Mouse (Mus musculus) heart, embryonic 11.5 days (tissue): Measurements from ENCODE around the gene Myo9b. TPM values are rescaled to one million over a fixed set of nuclear protein-coding genes. Genes with fewer than 3 reads are reported as not detected.

Experiments
- ATAC-seq: fragments of 200-750 bp; cut with Nextera tagmentation; replicated peaks from 2 replicates; pipeline ENCODE4 v1.8.0; 2017; ENCODE audit warnings: moderate library complexity; ENCODE audit not compliant: insufficient number of reproducible peaks, low FRiP score, low TSS enrichment
- H3K27ac ChIP-seq: fragments of 300-500 bp; sonication (generic); 2 replicates; pipeline ENCODE4 v1.5.1; 2014; ENCODE audit warnings: mild to moderate bottlenecking, low read depth, low read length
- H3K27me3 ChIP-seq: fragments of 300-500 bp; sonication (generic); 2 replicates; pipeline ENCODE4 v1.6.1; 2014; ENCODE audit warnings: mild to moderate bottlenecking, low read length, mixed read lengths; ENCODE audit not compliant: control insufficient read depth, insufficient read depth
- H3K36me3 ChIP-seq: fragments of 300-500 bp; sonication (generic); 2 replicates; pipeline ENCODE4 v1.6.1; 2014; ENCODE audit warnings: mild to moderate bottlenecking, low read length, moderate library complexity, mixed read lengths; ENCODE audit not compliant: control insufficient read depth, insufficient read depth
- H3K4me1 ChIP-seq: fragments of 300-500 bp; sonication (generic); 2 replicates; pipeline ENCODE4 v1.6.1; 2014; ENCODE audit warnings: low read length; ENCODE audit not compliant: control insufficient read depth, insufficient read depth
- H3K4me2 ChIP-seq: fragments of 300-500 bp; sonication (generic); 2 replicates; pipeline ENCODE4 v1.6.1; 2014; ENCODE audit warnings: mild to moderate bottlenecking, moderate library complexity
- H3K4me3 ChIP-seq: fragments of 300-500 bp; sonication (generic); 2 replicates; pipeline ENCODE4 v1.5.1; 2014; ENCODE audit warnings: low read depth, low read length
- H3K9ac ChIP-seq: fragments of 300-500 bp; sonication (generic); 2 replicates; pipeline ENCODE4 v1.6.1; 2014; ENCODE audit warnings: mild to moderate bottlenecking, low read depth, low read length, moderate library complexity
- H3K9me3 ChIP-seq: fragments of 300-500 bp; sonication (generic); replicated peaks from 2 replicates; pipeline ENCODE4 v1.6.1; 2016; ENCODE audit warnings: low read length; ENCODE audit not compliant: control insufficient read depth
- WGBS: fragments of 180-500 bp; shearing (Covaris S2); extraction: QIAGEN DNeasy Blood & Tissue Kit; methylation state at CpG from one replicate; pipeline ENCODE4 v1.1.7; 2014; ENCODE audit not compliant: insufficient replicate concordance; 5-methylcytosine and 5-hydroxymethylcytosine counted together
- polyA plus RNA-seq: library from polyadenylated mRNA; unstranded; fragments of >200 nt; fragmentation: Nextera tagmentation; extraction: Ambion mirVana; gene quantifications from 2 replicates; pipeline ENCODE4 v1.2.1, GENCODE M21; 2014

Gene Myo9b
- polyA plus RNA-seq, 1 experiment from 2014 or later, result 15.1 TPM

- H3K4me1 ChIP-seq, result peaks cover 11% of the 10 kb centered on the region
- H3K4me2 ChIP-seq, result no peak overlapping the region
- H3K27ac ChIP-seq, result no peak overlapping the region
Measured at GRCm38 (mm10) chr8:71401454-71401853, 128.9 kb downstream of the Myo9b start.

DNA sequence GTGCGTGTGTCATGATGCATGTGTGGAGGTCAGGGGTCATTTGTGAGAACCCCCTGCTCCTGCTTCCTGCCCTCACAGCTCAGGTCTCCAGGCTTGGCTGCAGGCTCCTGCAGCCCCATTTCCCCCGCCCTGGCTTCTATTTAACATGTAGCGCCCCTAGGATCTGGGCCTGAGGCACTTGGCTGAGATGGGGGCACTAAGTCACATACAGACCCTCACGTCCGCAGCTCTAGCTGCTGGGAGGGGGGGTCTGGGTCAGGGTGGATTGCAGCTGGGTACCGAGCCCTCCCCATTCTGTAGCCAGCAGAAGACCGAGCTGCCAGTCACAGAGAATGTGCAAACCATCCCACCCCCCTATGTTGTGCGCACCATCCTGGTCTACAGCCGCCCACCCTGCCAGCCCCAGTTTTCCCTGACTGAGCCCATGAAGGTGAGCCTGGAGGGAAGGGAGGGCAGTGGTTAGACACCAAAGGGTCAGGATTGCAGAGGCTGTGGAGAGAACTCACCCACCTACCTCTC, 130.0 kb downstream of the Myo9b start:
- Histone ChIP-seq H3K36me3 (no peaks in the 10 kb centered on the region; the same call in 1 of the 2 replicates), H3K4me2 (no peak overlapping the region), H3K9ac (no peak overlapping the region), H3K4me1 (peaks cover 10% of the 10 kb centered on the region), H3K27me3 (no peaks in the 10 kb centered on the region), H3K9me3 (no peaks in the 10 kb centered on the region), H3K27ac (no peak overlapping the region), H3K4me3 (no peak overlapping the region)
- 89% methylated on average over 9 of the region's 9 CpGs for WGBS
- ATAC-seq, result no peak

More at GRCm38 (mm10) chr8:71401454-71401853, 128.9 kb downstream of the Myo9b start:
- H3K27me3 ChIP-seq, result no peaks in the 10 kb centered on the region
- no peak overlapping the region for H3K4me3 ChIP-seq
- H3K9ac ChIP-seq, result no peak overlapping the region
- H3K36me3 ChIP-seq, result no peaks in the 10 kb centered on the region; the same call in 1 of the 2 replicates
- no peaks in the 10 kb centered on the region for H3K9me3 ChIP-seq
- no peak for ATAC-seq

GRCm38 (mm10) chr8:71403107-71403885, 130.8 kb downstream of the Myo9b start:
- Histone ChIP-seq H3K4me1 (peaks cover 7% of the 10 kb centered on the region), H3K36me3 (peaks cover 3% of the 10 kb centered on the region; the same call in 1 of the 2 replicates), H3K9ac (no peak overlapping the region), H3K27me3 (no peaks in the 10 kb centered on the region), H3K27ac (no peak overlapping the region), H3K4me3 (no peak overlapping the region), H3K9me3 (no peaks in the 10 kb centered on the region), H3K4me2 (no peak overlapping the region)
- ATAC-seq, result no peak
- 61% methylated on average over 6 of the region's 6 CpGs for WGBS

GRCm38 (mm10) chr8:71404011-71404410, 131.5 kb downstream of the Myo9b start:
- 89% methylated on average over 8 of the region's 8 CpGs for WGBS
- H3K27me3 ChIP-seq, result no peaks in the 10 kb centered on the region
- H3K9me3 ChIP-seq, result no peaks in the 10 kb centered on the region
- no peak overlapping the region for H3K27ac ChIP-seq
- peaks cover 7% of the 10 kb centered on the region for H3K4me1 ChIP-seq
- no peak overlapping the region for H3K4me2 ChIP-seq
- H3K4me3 ChIP-seq, result no peak overlapping the region
- peaks cover 9% of the 10 kb centered on the region for H3K36me3 ChIP-seq
- ATAC-seq, result no peak
- H3K9ac ChIP-seq, result no peak overlapping the region

- no peak for ATAC-seq
- Histone ChIP-seq H3K4me2 (peak overlapping the region; percentile 97; the same call in 1 of the 2 replicates), H3K9ac (no peak overlapping the region), H3K27me3 (no peaks in the 10 kb centered on the region), H3K4me3 (no peak overlapping the region), H3K27ac (no peak overlapping the region), H3K4me1 (peaks cover 7% of the 10 kb centered on the region), H3K9me3 (no peaks in the 10 kb centered on the region), H3K36me3 (peaks cover 11% of the 10 kb centered on the region)
- WGBS, result 83% methylated on average over 9 of the region's 9 CpGs
Measured at GRCm38 (mm10) chr8:71404951-71405351, 132.4 kb downstream of the Myo9b start.

DNA sequence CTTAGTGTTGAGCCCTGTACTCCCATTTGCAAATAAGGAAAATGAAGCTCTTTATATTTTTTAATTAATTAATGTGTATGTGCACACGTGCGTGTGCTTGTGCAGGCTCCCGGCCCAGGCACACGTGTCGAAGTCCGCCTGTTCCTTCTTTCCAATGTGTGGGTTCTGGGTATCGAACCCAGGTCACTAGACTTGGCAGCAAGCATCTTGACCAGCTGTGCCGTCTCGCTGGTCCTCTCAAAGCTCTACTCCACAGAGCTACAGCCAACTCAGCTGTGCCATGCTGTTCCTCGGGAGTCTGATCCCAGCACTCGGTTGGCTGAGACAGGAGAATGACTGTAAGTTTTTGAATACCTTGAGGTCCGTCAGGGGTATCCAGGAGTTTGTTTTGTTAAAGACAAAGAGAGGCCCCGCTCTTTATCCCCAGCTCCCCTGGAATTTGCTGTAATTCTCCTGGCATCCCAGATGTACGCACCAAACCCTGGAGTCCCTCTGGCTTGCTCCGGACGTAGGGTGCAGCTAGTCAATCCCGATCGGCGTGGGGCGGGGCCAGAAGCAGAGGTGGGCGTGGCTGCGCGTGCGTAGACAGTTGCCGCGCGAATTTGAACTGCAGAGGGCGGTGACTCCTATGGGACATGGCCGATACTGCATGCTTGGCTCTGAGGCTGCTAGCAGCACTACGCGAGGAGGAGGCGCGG, 133.0 kb downstream of the Myo9b start, which contains the start of gene Ankle1:
Ankle1 (plus strand) TSS at position 610 of the 698 bp plus-strand sequence.
- Histone ChIP-seq H3K4me2 (peak within 1 kb of the TSS; percentile 97), H3K9ac (peak within 1 kb of the TSS; percentile 85), H3K9me3 (no peaks in the 10 kb centered on the region), H3K4me3 (peak within 1 kb of the TSS; percentile 82), H3K36me3 (peaks cover 11% of the 10 kb centered on the region), H3K4me1 (peaks cover 7% of the 10 kb centered on the region), H3K27ac (peak within 1 kb of the TSS; percentile 57), H3K27me3 (no peaks in the 10 kb centered on the region)
- 17% methylated on average over 32 of the region's 33 CpGs for WGBS
- ATAC-seq, result peak; percentile 87

GRCm38 (mm10) chr8:71406099-71407015, 133.8 kb downstream of the Myo9b start:
- Histone ChIP-seq H3K27ac (peak overlapping the region; percentile 57), H3K36me3 (peaks cover 11% of the 10 kb centered on the region), H3K9me3 (no peaks in the 10 kb centered on the region), H3K9ac (peak overlapping the region; percentile 85), H3K27me3 (no peaks in the 10 kb centered on the region), H3K4me1 (peaks cover 7% of the 10 kb centered on the region), H3K4me3 (peak overlapping the region; percentile 82), H3K4me2 (peak overlapping the region; percentile 97)
- peak; percentile 76 for ATAC-seq
- 2% methylated on average over 55 of the region's 55 CpGs for WGBS

- Histone ChIP-seq H3K27me3 (no peaks in the 10 kb centered on the region), H3K27ac (no peak overlapping the region), H3K36me3 (peaks cover 11% of the 10 kb centered on the region), H3K4me2 (no peak overlapping the region), H3K4me1 (peaks cover 7% of the 10 kb centered on the region), H3K9me3 (no peaks in the 10 kb centered on the region), H3K9ac (0 out of 2 replicates have a peak overlapping the region, but pooled peaks have one; percentile 22), H3K4me3 (peak overlapping the region; percentile 82; the same call in 1 of the 2 replicates)
- ATAC-seq, result no peak
- WGBS, result 92% methylated on average over 14 of the region's 14 CpGs
Measured at GRCm38 (mm10) chr8:71407441-71407840, 134.9 kb downstream of the Myo9b start.
